Mouse (Mus musculus) gonadal fat pad, adult 2 months (tissue): ENCODE measurements around the gene Oosp3. TPM values are rescaled to one million over a fixed set of nuclear protein-coding genes. Genes with fewer than 3 reads are reported as not detected.

Source experiments
- DNase-seq: peaks from one replicate; pipeline ENCODE4 v3.0.0-alpha.2; 2012; ENCODE audit warnings: low read depth
- polyA plus RNA-seq: library from polyadenylated mRNA; depleted of rRNA; stranded (reverse); fragments of >200 nt; gene quantifications from 2 replicates; pipeline ENCODE4 v1.2.3, GENCODE M21; 2012; rRNA removed

Oosp3 gene
- polyA plus RNA-seq: not detected in 2 replicates

- no peak for DNase-seq
Measured at GRCm38 (mm10) chr19:11696755-11697154, at the start of gene Oosp3. Oosp3 (plus strand) TSS chr19:11697055.

GRCm38 (mm10) chr19:11649564-11649963 lies 47.3 kb upstream of the Oosp3 start:
- DNase-seq: no peak

GRCm38 (mm10) chr19:11659142-11659541 lies 37.7 kb upstream of the Oosp3 start:
- no peak for DNase-seq

- DNase-seq: no peak
Measured at GRCm38 (mm10) chr19:11660459-11660858, 36.4 kb upstream of the Oosp3 start, which contains the start of gene Oosp2. Oosp2 (minus strand) TSS chr19:11660559.

- no peak for DNase-seq
Measured at GRCm38 (mm10) chr19:11661562-11661961, 35.3 kb upstream of the Oosp3 start.

- no peak for DNase-seq
Measured at GRCm38 (mm10) chr19:11690839-11691238, 6.0 kb upstream of the Oosp3 start, which contains the start of gene Oosp1. Oosp1 (minus strand) TSS chr19:11691150.

GRCm38 (mm10) chr19:11691454-11691853 lies 5.4 kb upstream of the Oosp3 start:
- DNase-seq: no peak

- no peak for DNase-seq
Measured at GRCm38 (mm10) chr19:11698342-11698741, 1.5 kb downstream of the Oosp3 start.

- DNase-seq: no peak
Measured at GRCm38 (mm10) chr19:11712451-11712850, 15.6 kb downstream of the Oosp3 start.

GRCm38 (mm10) chr19:11720071-11720470 lies 23.2 kb downstream of the Oosp3 start:
- DNase-seq: no peak

GRCm38 (mm10) chr19:11723870-11724269 lies 27.0 kb downstream of the Oosp3 start:
- DNase-seq: no peak

GRCm38 (mm10) chr19:11724275-11724674 lies 27.4 kb downstream of the Oosp3 start:
- DNase-seq: no peak

- no peak for DNase-seq
Measured at GRCm38 (mm10) chr19:11725915-11726314, 29.1 kb downstream of the Oosp3 start.

GRCm38 (mm10) chr19:11727304-11727703 lies 30.4 kb downstream of the Oosp3 start:
- no peak for DNase-seq

- DNase-seq: no peak
Measured at GRCm38 (mm10) chr19:11730278-11730677, 33.4 kb downstream of the Oosp3 start.

- no peak for DNase-seq
Measured at GRCm38 (mm10) chr19:11736455-11736854, 39.6 kb downstream of the Oosp3 start.

GRCm38 (mm10) chr19:11745680-11746079 lies 48.8 kb downstream of the Oosp3 start:
- DNase-seq: no peak

GRCm38 (mm10) chr19:11747298-11747697 lies 50.4 kb downstream of the Oosp3 start, which contains the start of gene Gif:
Gif (plus strand) TSS chr19:11747554.
- DNase-seq: no peak

Other genes starting within 250 kb of the Oosp3 start
- 5.4 and 6.0 TPM in 2 replicates for gene Ms4a6c, start 227.7 kb upstream of the Oosp3 start, polyA plus RNA-seq
- 0.18 and 0.34 TPM in 2 replicates for gene Gm8369, start 211.1 kb upstream of the Oosp3 start, polyA plus RNA-seq
- gene Ms4a6b, start 180.5 kb upstream of the Oosp3 start, polyA plus RNA-seq: 6.3 and 7.7 TPM in 2 replicates
- gene Ms4a4d, start 160.3 kb upstream of the Oosp3 start, polyA plus RNA-seq: 14.1 and 14.6 TPM in 2 replicates
- 3.0 and 6.3 TPM in 2 replicates for gene Ms4a6d, start 92.2 kb upstream of the Oosp3 start, polyA plus RNA-seq
- not detected in 2 replicates for gene Ms4a2, start 73.3 kb upstream of the Oosp3 start, polyA plus RNA-seq
- not detected in 2 replicates for gene Ms4a3, start 56.2 kb upstream of the Oosp3 start, polyA plus RNA-seq
- not detected in 2 replicates for gene Oosp2, start 36.5 kb upstream of the Oosp3 start, polyA plus RNA-seq
- not detected in 2 replicates for gene Oosp1, start 5.9 kb upstream of the Oosp3 start, polyA plus RNA-seq
- not detected in 2 replicates for gene Gif, start 50.5 kb downstream of the Oosp3 start, polyA plus RNA-seq
- gene Mrpl16, start 73.3 kb downstream of the Oosp3 start, polyA plus RNA-seq: 16.9 and 17.4 TPM in 2 replicates
- gene Stx3, start 122.3 kb downstream of the Oosp3 start, polyA plus RNA-seq: 11.5 and 15.0 TPM in 2 replicates
- not detected in 2 replicates for gene Olfr1417, start 142.2 kb downstream of the Oosp3 start, polyA plus RNA-seq
- gene Olfr1418, start 164.0 kb downstream of the Oosp3 start, polyA plus RNA-seq: not detected in 2 replicates
- not detected in 2 replicates for gene Olfr1419, start 178.1 kb downstream of the Oosp3 start, polyA plus RNA-seq
- gene Olfr1420, start 189.5 kb downstream of the Oosp3 start, polyA plus RNA-seq: not detected in 2 replicates
- 10.4 and 14.2 TPM in 2 replicates for gene Patl1, start 215.3 kb downstream of the Oosp3 start, polyA plus RNA-seq